Mouse (Mus musculus): Measurements from ENCODE around the gene Qtrt2.

- no peak for TF ChIP-seq CTCF (conservative IDR thresholded peaks at IDR 0.05; ENCODE audit: insufficient read depth, insufficient read length, low read depth, low read length)
- TF ChIP-seq POLR2A (IDR thresholded peaks at IDR 0.05; ENCODE audit: low read depth, low read length): no peak
Measured at GRCm38 (mm10) chr16:43841236-43841635, 85.4 kb downstream of the Qtrt2 start.

Data from kidney, adult 2 months (tissue).